Mouse (Mus musculus): ENCODE results near the gene Mbl1. TPM values are rescaled to one million over a fixed set of nuclear protein-coding genes. Genes with fewer than 3 reads are reported as not detected.

The Mbl1 gene
- not detected for polyA plus RNA-seq (2017; shearing (Covaris generic))

GRCm38 (mm10) chr14:41151220-41151898 lies at the start of gene Mbl1:
Gene Mbl1, plus strand, starts transcription at chr14:41151458.

GRCm38 (mm10) chr14:41104853-41105444 lies 46.3 kb upstream of the Mbl1 start, which contains the start of gene Mat1a:
Gene Mat1a, plus strand, starts transcription at chr14:41105035.

GRCm38 (mm10) chr14:41131540-41131939 lies 19.7 kb upstream of the Mbl1 start, which contains the start of gene Sftpa1:
Gene Sftpa1, plus strand, starts transcription at chr14:41131782.

GRCm38 (mm10) chr14:41185059-41185821 lies 34.0 kb downstream of the Mbl1 start, which contains the start of gene Sftpd:
Gene Sftpd, minus strand, starts transcription at chr14:41185149.

Other genes starting within 250 kb of the Mbl1 start
- gene Tspan14, start 184.7 kb upstream of the Mbl1 start, polyA plus RNA-seq (2017; shearing (Covaris generic)) = 120 TPM
- gene Fam213a, start 137.7 kb upstream of the Mbl1 start, polyA plus RNA-seq (2017; shearing (Covaris generic)) = 15.1 TPM
- not detected for gene Dydc2, start 82.2 kb upstream of the Mbl1 start, polyA plus RNA-seq (2017; shearing (Covaris generic))
- gene Dydc1, start 78.5 kb upstream of the Mbl1 start, polyA plus RNA-seq (2017; shearing (Covaris generic)) = not detected
- gene Mat1a, start 46.4 kb upstream of the Mbl1 start, polyA plus RNA-seq (2017; shearing (Covaris generic)) = not detected
- gene Sftpa1, start 19.7 kb upstream of the Mbl1 start, polyA plus RNA-seq (2017; shearing (Covaris generic)) = 0.13 TPM
- 0.28 TPM for gene Sftpd, start 33.7 kb downstream of the Mbl1 start, polyA plus RNA-seq (2017; shearing (Covaris generic))
- not detected for gene Gm2832, start 127.3 kb downstream of the Mbl1 start, polyA plus RNA-seq (2017; shearing (Covaris generic))
- 0.24 TPM for gene Gm5798, start 197.2 kb downstream of the Mbl1 start, polyA plus RNA-seq (2017; shearing (Covaris generic))
- not detected for gene Gm7945, start 234.9 kb downstream of the Mbl1 start, polyA plus RNA-seq (2017; shearing (Covaris generic))

Measured in effector memory CD4-positive, alpha-beta T cell, adult 7 months (primary cell).